Mouse (Mus musculus) 416B (cell line): ENCODE measurements around the gene Slc9a3r1.

Source experiments
- DNase-seq: peaks from one replicate; pipeline ENCODE4 v3.0.0; 2011; ENCODE audit warnings: low read depth

Slc9a3r1 gene

DNA sequence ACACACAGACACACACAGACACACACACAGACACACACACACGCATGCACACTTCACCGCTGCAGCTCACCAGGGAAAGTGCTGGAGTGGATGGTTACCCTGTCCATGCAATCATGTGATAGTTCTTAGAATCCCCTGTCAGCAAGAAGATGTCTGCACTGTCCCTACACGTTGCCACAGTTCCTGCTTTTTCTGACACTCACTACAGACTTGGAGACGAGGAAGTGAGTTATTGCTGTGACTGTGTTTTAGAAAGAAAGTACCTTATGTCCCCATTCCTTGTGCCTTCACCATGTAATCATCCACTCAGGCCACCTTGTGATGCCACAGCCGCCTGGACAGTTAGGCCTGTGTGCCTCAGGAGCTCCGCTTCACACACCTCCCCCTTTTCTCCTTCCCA is 26.2 kb downstream of the Slc9a3r1 start:
- DNase-seq: peak; percentile 57

DNA sequence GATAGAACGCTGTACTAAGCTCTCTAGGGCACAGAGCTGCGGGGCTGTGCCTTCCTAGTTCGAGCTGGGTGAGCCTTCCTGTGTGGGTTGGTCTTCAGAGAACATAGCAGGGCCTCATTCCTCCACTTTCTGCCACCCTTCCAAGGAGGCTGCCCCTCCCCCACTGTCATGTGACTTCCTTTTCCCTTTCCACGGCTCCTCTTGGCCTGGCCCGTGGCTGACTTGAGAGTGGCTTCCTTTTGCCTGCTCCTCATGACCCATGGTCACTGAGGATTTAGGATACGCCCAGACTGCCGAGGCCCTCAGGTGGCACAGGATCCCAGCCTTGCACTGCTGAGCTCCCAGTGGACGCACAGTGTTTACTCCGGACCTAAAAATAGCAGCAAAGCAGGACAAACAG is 29.0 kb downstream of the Slc9a3r1 start:
- peak; percentile 78 for DNase-seq

DNA sequence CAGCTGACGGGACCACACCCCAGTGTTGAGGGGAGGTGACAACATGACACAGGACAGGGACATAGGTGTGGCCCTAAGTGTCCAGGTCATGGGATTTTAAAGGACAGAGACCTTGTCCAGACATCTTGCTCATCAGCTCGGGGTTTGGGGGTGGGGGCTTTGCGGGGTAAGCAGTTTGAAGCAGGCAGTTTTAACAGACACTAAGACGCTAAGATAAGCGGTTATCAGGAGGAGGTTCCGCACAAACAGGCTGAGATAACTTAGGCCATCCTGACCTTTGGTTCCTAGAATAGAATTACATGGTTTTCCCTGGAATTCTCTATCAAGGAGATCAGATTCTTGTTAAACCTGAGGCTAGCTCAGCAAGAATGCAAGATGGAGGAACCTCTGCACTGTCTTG is 31.6 kb downstream of the Slc9a3r1 start:
- no peak for DNase-seq

DNA sequence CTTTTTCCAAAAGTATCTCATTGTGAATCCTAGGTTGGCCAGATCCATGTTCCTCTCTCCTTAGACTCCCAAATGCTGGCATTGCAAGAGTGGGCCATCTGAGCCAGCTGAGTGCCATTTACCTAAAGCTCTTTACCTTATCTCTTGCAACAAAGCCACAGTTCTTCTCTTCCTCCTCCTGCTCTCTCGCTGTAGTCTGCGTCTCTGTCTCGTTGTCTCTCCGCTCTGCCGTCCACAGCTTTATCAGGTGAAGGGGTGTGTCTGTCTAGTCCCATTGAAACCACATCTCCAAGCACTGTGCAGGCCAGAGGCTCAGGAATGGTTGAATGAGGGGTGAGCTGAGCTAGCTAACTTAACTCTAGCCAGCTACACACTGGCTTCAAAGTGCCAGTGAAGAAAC is 32.8 kb downstream of the Slc9a3r1 start:
- no peak for DNase-seq

DNA sequence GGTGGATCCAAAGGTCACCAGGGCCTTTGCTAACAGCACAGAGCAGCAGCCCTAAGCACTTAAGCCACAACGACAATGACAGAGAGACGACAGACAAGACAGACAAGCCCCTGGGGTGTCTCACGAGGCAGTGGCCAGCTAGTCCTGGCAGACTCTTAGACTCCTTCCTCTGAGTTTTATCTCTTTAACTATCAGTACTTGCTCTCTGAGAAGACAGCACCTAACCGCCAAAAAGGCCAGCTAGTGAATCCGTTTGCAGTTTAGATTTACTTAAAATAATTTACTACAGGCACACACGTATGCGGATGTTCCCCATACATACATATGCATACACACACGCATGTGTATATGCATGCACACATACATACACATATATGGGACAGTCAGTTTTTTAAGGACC is 34.4 kb downstream of the Slc9a3r1 start:
- no peak for DNase-seq

DNA sequence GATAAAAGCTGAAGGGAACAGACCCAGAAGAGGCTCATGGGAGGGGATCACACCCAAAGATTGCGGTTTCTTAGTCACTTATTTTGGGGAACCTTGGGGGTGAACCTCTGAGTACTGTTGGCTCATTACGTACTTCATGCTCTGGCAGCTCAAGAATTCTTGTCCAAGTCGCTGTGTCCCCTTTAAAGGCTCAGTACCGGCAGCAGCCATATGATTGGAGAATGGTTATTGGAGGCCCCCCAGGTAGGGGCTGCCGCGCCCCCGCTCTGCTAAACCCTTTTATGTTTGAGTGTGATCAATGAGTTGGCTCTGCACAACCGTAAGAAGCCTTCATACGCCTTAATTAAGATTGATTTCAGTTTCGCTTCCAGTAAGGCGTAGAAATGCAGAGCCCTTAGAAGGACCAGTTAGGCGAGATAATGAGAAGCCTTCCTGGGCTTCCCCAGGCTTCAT is 35.8 kb downstream of the Slc9a3r1 start:
- DNase-seq: no peak

DNA sequence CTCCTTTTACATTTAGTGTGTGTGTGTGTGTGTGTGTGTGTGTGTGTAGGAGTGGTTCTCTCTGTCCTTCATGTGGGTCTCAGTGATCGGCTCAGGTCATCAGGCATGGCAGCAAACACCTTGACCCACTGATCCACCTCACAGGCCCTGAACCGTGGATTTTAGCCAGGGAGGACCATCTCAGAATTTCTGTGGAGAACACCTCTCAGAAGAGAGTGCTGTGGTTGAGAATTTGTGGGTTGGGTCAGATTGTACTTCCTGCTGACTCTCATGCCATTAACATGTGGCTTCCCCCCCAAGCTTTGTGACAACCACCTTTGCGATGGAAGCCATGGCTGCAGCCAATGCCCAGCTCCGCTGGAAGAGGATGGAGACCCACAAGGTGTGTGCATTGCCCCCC is 37.4 kb downstream of the Slc9a3r1 start:
- DNase-seq: no peak

DNA sequence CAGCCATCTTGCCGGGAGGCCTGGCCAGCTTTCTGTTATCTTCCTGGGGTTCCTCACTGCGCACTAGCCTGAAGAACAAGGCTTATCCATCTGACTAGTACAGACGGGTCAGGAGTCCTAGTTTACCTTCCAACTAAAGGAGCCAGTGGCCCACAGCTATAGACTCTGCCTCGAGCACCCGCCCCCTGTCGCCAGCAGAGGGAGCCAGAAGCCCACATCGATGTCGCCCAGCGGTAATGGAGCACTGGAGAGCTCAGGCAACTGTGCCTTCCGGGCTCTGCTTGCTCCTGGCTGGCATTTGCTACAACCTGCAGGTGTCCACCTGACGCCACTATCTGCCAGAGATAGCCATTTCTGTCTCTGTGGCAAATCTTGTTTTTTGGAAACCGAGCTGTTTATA is 39.2 kb downstream of the Slc9a3r1 start:
- peak; percentile 66 for DNase-seq

DNA sequence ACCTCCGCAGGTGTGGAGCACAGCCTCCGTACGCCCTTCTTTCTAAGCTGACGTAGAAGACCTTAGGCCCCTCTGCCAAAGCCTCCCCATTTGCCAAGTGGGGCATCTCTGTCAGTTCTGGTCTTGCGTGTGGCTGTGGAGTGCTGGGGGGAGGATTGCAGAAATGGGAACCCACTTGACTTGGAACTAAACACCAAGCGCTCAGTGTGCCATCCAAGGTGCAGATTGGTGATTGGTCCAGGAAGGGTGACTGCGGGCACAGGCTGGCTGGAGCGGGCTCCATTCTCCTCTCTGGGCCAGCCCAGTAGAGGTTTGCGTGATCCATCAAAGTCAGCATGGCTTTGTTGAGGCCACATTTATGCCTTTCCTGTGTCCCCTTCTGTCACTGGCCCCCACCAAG is 39.6 kb downstream of the Slc9a3r1 start:
- no peak for DNase-seq

DNA sequence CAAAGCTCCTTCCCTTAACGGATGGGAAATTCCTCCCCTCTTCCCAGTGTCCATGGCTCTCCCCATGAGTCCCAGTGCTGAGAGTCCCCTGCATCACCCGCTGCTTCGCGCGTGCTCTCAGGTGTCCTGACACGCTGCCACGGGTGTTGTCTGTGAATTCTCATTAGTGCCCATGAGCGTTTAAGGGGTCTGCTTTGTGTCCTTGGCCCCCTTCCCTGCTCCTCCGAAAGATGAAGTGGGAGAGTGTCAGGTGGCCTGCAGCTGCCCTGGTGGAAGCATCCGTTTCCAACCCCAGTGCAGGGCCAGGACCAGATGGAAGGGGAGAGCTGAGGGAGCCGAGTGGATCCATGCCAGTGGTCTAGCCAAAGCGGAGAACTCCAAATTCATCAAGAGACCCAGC is 45.0 kb downstream of the Slc9a3r1 start:
- DNase-seq: no peak

DNA sequence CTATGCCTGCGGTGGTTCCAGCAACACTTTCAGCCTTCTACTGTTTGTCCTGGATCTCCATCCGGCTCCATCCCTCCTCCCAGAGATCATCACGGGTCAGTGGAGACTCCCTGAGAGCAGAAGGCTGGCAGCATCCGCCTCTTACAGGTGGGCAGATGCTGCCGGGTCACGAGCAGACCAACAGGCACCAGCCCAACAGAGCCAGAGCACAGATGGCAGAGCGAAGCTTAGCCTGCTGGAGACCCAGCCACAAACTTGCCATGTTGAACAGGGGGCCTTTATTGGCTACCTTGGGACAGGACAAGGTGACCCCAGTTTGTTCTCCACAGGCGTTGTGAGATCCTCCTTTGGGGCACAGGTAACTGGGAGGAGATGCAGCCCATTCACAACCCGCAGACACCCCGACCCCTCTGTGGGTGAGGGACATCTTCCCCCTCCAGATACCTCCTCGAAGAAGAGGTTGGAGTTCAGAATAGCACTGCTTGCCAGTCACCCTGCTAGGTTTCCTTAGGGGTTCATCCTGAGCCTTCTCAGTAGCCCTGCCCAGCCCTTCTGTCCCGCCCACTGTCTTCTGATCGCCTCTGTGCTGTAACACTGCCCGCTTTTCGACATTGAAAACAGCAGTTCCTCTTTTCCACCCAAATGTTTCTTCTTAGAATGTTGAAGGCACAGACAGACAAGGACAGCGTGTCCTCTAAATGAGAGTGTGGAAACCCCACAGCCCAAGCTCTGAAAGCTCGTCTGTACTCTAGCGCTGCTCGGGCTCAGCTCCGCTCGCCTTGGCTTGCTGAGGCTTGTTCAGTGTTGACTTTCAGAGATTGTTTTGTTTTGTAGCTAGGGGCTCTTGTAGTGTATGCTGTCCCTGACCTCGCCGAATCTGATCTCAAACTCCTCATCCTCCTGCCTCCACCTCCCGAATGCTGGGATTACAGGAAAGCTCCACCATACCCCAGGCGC is 45.9 kb downstream of the Slc9a3r1 start:
- DNase-seq: peak; percentile 32

DNA sequence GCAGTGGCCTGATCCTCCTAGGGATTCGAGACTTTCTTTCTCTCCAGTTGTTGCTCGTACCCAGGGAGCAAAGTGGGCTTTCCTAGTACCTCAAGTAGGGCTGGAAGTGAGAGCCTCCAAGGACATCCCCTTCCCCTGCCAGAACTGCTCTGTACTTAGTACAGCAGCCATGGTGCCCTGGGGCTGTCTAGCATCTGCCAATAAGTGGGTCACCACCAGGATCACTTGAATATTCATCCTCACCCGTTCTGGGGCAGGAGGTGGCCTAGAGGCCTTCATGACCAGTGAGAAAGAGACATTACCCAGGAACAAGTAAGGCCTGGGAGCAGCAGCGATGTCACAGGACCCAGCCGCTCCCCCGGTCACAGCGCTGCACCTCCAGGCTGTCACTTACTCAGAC is 46.8 kb downstream of the Slc9a3r1 start:
- DNase-seq: no peak

DNA sequence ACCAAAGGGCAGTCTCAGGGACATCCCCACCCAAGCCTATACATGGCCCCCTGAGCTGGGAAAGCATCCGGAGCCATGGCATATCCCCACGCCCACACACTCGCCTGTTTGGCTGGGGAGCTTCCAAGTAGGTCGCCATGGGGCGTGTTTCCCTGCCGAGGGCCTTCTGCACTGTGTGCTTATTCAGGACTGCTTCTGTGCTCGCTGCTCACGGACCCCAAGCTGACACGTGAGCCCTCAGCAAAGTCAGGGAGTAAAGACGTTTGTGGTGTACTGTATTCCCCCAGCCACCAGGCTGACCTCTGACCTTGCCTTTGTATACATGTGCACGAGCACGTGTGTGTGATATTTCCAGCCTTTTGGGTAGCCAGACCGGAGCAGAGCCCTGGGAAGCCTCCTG is 49.0 kb downstream of the Slc9a3r1 start:
- no peak for DNase-seq

DNA sequence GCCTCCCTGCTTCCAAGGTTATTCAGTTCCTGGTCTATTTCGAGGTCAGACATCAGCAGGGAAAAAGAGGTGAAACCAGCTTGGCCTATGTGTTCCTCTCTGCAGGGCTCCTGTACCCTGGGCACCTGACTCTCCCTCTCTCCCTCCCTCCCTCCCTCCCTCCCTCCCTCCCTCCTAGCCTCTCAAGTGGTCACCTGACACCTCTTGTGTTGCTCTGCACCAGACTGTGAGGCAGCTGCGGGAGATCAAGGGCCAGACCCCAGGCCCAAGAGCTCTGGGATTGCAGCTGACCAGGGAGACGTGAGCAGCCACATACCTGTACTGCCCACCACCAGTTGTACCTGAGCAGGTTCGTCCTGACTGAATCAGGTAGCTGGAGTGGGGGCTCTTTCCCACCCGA is 52.0 kb downstream of the Slc9a3r1 start:
- DNase-seq: no peak

DNA sequence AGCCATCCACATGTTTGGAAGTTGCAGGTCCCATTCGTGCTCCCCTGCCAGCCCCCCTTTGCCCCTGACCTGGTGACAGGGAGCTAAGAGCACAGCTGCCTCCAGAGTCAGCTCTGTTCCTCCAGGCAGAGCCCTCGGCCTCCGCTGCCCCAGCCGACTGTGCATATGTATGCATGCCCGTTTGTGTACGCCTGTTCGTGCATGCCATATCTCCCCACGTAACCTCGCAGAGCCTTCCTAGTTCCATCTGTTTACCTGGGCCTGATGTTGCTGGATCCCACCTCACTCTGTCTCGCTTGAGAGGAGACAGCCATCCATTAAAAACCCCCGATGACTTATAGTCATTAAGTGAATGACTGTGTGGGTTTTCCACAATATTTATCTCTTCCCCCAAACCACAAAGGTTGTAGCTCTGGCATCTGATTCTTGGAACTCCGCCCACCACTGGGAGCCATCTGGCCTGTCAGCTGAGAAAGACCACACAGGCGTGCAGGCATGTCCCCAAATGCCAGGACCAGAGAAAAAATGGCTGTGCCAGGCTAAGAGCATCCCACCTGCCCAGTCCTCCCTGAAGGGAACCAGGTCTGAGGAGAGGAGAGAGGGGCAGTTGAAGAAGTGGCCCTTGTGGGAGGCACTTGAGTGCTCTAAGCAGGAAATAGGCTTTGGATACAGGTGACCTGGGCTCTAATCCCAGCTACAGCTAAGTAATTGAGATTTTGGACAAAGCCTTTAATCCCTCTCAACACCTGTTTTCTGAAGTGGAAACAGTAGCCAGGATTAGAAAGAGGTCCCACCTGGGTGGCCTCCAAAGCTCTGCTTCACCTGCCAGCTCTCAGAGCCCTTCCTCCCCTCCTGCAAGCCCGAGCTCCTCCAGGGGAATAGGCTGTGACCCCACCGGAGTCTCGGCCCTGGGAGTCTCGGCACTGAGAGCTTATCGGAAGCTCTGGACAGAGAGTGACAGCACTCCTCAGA is 54.6 kb downstream of the Slc9a3r1 start:
- DNase-seq: no peak

DNA sequence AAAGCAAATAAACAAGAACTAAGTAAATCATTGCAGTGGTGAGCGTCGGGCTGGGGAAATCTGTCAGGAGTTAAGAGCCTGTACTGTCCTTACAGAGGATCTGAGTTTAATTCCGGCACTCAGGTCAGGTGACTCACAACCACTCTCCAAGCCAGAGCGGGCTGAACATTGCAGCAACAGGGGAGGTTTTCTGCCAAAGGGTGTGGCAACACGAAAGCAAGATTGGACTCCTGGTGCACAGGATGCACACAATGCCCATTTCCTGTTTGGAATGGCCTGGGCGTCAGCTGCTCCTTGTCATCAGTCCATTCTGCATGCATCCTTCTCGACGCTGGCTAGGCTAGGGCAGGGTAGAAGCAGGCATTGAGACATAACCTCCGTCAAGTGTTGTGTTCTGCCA is 56.1 kb downstream of the Slc9a3r1 start:
- peak; percentile 86 for DNase-seq

DNA sequence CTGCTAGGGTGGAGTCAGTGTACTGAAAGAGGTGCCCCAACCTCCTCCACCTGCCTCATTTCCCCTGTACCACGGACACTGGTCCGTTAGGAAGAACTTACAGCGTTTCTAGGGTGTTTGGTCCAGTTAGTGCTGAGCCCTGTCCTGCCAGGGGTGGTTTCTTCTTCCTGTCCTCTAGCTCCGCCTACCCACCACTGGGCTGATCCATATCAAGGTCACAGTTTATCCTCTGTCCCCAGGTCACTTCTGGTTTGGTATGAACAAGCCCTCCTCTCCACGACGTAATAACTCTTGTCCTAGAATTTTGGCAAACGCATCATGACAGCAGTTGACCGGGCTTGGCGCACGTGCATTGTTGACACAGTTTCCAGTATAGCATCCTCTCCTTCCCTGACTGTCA is 56.5 kb downstream of the Slc9a3r1 start:
- peak; percentile 85 for DNase-seq

DNA sequence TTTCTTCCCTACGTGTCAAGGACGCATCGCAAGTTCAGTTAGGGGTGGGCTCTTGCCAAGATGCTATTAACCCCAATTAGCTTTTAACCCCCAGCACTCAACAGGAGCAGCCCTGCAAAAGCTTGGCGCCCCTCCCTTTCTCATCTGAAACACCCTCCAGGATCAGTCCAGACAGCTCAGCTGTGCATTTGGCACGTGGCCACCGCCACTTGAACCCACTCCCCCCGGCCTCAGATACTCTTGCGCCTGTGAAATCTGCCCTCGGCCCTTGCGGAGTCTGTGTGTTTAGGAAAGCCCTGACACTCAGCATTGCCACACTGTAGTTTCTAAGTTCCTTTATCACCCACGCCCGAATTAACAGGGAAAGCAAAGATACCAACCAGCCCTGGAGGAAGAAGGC is 58.9 kb downstream of the Slc9a3r1 start:
- DNase-seq: no peak

DNA sequence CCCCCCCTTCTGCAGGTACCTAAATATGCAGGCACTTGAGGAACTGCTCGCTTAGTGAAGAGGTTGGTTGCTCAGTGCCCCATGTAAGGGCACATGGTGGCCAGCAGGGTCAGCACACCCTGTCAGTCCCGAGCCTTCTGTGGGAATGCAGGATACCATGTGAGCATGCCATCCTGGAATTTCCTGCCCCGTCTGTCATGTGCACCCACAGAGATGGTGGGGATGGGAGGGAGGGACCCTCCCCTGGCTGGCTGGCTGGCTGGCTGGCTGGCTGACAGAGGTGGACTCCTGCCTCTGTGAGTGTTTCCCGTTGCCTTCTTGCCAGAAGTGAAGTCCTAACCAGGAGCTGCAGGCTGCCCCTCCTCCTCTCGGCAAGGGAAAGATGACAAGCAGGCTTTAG is 59.4 kb downstream of the Slc9a3r1 start:
- DNase-seq: no peak

DNA sequence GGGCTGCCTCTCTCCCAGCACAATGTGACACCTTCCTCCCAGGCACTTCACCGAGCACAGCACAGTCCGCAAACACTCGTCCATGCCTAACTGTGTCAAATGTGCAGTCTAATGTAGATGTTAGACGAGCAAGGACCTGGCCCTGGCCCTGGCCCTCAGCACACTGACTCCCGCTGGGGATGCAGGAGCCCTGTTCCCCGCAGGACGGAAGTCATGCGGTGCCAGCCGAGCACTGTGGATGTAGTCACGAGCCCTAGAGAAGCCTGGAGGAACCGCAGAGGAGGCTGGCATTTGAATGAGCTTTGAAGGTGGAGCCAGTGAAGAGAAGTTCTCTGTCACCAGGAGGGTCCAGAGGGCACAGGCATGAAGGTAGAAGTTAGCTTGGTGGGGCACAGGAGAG is 60.3 kb downstream of the Slc9a3r1 start:
- DNase-seq: no peak

DNA sequence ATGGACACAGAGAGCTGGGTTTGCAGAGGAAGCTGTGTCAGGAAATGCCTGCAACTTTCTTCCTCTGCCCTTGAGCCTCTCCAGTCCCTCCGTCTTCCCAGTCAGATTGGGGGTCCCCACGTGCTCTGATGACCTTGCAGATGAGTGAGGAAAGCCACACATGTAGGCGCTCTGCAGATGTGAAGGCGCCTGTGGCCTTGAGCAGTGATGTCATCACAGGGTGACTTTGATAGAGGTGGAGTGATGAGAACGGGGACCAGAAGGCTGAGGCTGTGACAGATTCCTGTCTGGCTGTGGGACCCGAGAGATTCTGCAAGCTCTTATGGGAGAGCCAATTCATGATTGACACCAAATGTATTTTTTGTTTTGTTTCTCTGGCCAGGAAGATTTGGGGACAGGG is 60.7 kb downstream of the Slc9a3r1 start:
- DNase-seq: peak; percentile 63

DNA sequence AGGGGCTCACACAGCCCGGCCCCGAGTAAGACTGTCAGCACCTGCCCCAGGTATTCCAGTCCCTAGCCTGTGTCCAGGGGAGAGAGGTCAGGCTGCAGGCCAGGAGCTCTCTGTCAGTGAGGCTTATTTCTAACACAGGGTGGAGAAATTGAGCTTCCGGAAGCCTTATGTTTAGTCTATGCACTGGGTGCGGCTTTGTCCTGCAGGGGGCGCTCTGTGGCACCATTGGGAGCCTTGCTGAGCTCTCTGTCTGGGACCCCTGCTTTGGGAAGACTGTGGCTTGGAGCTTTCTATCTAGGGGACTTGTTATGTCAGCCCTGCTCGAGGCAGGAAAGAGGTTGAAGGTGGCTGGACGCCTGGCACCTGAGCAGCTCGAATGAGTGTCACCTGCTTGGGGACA is 61.7 kb downstream of the Slc9a3r1 start:
- DNase-seq: peak; percentile 43

DNA sequence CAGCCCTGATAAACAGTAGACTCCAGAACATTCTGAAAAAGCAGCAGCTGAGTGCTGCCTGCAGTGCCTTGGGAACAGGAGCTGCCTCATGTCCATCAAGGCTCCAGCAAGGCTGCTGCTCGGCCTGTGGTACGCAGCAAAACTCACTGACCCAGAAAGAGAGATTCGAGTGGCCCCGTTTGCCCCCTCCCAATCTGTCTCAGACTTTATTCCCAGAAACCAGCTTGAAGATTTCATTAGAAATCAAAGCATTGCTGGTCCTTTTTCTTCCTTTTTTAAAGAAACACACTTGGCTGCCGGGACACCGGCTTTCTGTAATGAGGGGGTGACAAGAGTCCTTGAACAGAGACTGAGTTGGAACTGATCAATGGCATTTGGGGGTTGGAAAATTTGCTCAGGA is 62.2 kb downstream of the Slc9a3r1 start:
- DNase-seq: no peak
